30 mouse cellular contexts compared by ENCODE assay signal in genomic region chr17:72953811-72954685, GRCm38 (mm10). TPM values are rescaled to one million over a fixed set of nuclear protein-coding genes. Genes with fewer than 3 reads are reported as not detected.
A peak's percentile ranks its signal among the peaks of the same experiment; 100 is the strongest.
DNase-seq lines count a peak whose midpoint lies in the region; ATAC-seq lines count a peak whose summit lies in the region.
"Had no signal": no experiment of that assay in that cellular context is flagged by ENCODE, and none has a peak within 500 bp of the region (broad histone marks: within the 10 kb centered on the region; RNA-seq: fewer than 3 reads in every experiment).

No protein-coding gene starts in this region.

- no peak overlapping the region for H3K27ac ChIP-seq in midbrain, embryonic 11.5 days (ENCODE audit: low read depth, low read length)
- H3K27ac ChIP-seq in midbrain, embryonic 16.5 days (ENCODE audit: low read length): no peak overlapping the region
- 0 out of 2 replicates have a peak overlapping the region, but pooled peaks have one; percentile 21 for H3K27ac ChIP-seq in embryonic facial prominence, embryonic 14.5 days (replicated peaks; ENCODE audit: low read depth, low read length)
- H3K27ac ChIP-seq: embryonic facial prominence, embryonic 12.5 days; forebrain, embryonic 12.5 days; hindbrain, embryonic 12.5 days; hindbrain, postnatal 0 days; layer of hippocampus, adult 2 months; limb, embryonic 15.5 days; liver, embryonic 13.5 days; midbrain, embryonic 13.5 days had no signal

- DNase-seq in heart, adult 11 months: peak; percentile 86
- DNase-seq in heart, adult 18-20 months: no peak
- DNase-seq in midbrain, embryonic 11.5 days (ENCODE audit: low spot score, missing footprints): peak; percentile 72
- peak; percentile 60 for DNase-seq in brain, adult 2 months (ENCODE audit: low read depth, low spot score)
- no peak for DNase-seq in embryonic facial prominence, embryonic 14.5 days (ENCODE audit: low spot score)
- no peak for DNase-seq in adrenal gland, adult 2 months
- DNase-seq: adrenal gland, postnatal 36 days; cerebellum, adult 2 months; cerebellum, postnatal 14 days; forebrain, postnatal 0 days; heart, postnatal 36 days; kidney, adult 2 months; kidney, postnatal 36 days; liver, embryonic 13.5 days; lung, adult 18-20 months; lung, postnatal 4 days; thymus, postnatal 14 days had no signal

- 90% methylated on average over 6 of the region's 6 CpGs for WGBS in midbrain, embryonic 11.5 days
- 94% methylated on average over 6 of the region's 6 CpGs for WGBS in midbrain, embryonic 16.5 days
- WGBS in embryonic facial prominence, embryonic 14.5 days: 58% methylated on average over 6 of the region's 6 CpGs

- H3K4me1 ChIP-seq in midbrain, embryonic 11.5 days (ENCODE audit: control insufficient read depth, insufficient read depth, low read length): no peaks in the 10 kb centered on the region
- no peaks in the 10 kb centered on the region; the same call in 1 of the 2 replicates for H3K4me1 ChIP-seq in midbrain, embryonic 16.5 days (ENCODE audit: control insufficient read depth, insufficient read depth, low read length)
- H3K4me1 ChIP-seq in embryonic facial prominence, embryonic 14.5 days (ENCODE audit: control insufficient read depth, insufficient read depth, low read length): no peaks in the 10 kb centered on the region; the same call in 1 of the 2 replicates
- H3K4me1 ChIP-seq: limb, embryonic 15.5 days; liver, embryonic 13.5 days; midbrain, embryonic 13.5 days had no signal

- no peak overlapping the region for H3K9ac ChIP-seq in midbrain, embryonic 11.5 days (ENCODE audit: low read length)
- no peak overlapping the region for H3K9ac ChIP-seq in midbrain, embryonic 16.5 days (ENCODE audit: low read depth, low read length)
- H3K9ac ChIP-seq in embryonic facial prominence, embryonic 14.5 days (ENCODE audit: low read depth, low read length): no peak overlapping the region
- H3K9ac ChIP-seq: embryonic facial prominence, embryonic 12.5 days; forebrain, embryonic 12.5 days; forebrain, postnatal 0 days; hindbrain, embryonic 12.5 days; limb, embryonic 15.5 days; liver, embryonic 13.5 days; midbrain, embryonic 13.5 days had no signal

- no peaks in the 10 kb centered on the region for H3K27me3 ChIP-seq in midbrain, embryonic 11.5 days (ENCODE audit: control insufficient read depth, insufficient read depth, low read length)
- no peaks in the 10 kb centered on the region for H3K27me3 ChIP-seq in midbrain, embryonic 16.5 days (ENCODE audit: control insufficient read depth, insufficient read depth, low read depth, low read length)
- no peaks in the 10 kb centered on the region for H3K27me3 ChIP-seq in embryonic facial prominence, embryonic 14.5 days (replicated peaks; ENCODE audit: control insufficient read depth, insufficient read depth, low read length)
- H3K27me3 ChIP-seq: embryonic facial prominence, embryonic 12.5 days; forebrain, embryonic 12.5 days; hindbrain, embryonic 12.5 days; limb, embryonic 15.5 days; liver, embryonic 13.5 days; midbrain, embryonic 13.5 days had no signal

- no peaks in the 10 kb centered on the region for H3K36me3 ChIP-seq in midbrain, embryonic 11.5 days (ENCODE audit: control insufficient read depth, insufficient read depth, low read length)
- H3K36me3 ChIP-seq in midbrain, embryonic 16.5 days (ENCODE audit: control insufficient read depth, insufficient read depth, low read length): no peaks in the 10 kb centered on the region
- no peaks in the 10 kb centered on the region for H3K36me3 ChIP-seq in embryonic facial prominence, embryonic 14.5 days (ENCODE audit: control insufficient read depth, insufficient read depth, low read length)
- H3K36me3 ChIP-seq: embryonic facial prominence, embryonic 12.5 days; forebrain, embryonic 12.5 days; hindbrain, embryonic 12.5 days; limb, embryonic 10.5 days; limb, embryonic 15.5 days; liver, embryonic 13.5 days; midbrain, embryonic 13.5 days had no signal

- no peaks in the 10 kb centered on the region for H3K9me3 ChIP-seq in midbrain, embryonic 11.5 days (ENCODE audit: control insufficient read depth, low read length)
- H3K9me3 ChIP-seq in midbrain, embryonic 16.5 days (replicated peaks; ENCODE audit: control insufficient read depth, low read length, poor library complexity, severe bottlenecking): no peaks in the 10 kb centered on the region
- no peaks in the 10 kb centered on the region for H3K9me3 ChIP-seq in embryonic facial prominence, embryonic 14.5 days (ENCODE audit: control insufficient read depth, low read length)
- H3K9me3 ChIP-seq: embryonic facial prominence, embryonic 12.5 days; forebrain, embryonic 12.5 days; hindbrain, embryonic 12.5 days; limb, embryonic 10.5 days; limb, embryonic 15.5 days; liver, embryonic 13.5 days; megakaryocyte, embryonic 14.5 days; midbrain, embryonic 13.5 days had no signal

- ATAC-seq in midbrain, embryonic 11.5 days (ENCODE audit: low FRiP score): no peak
- no peak for ATAC-seq in midbrain, embryonic 16.5 days
- no peak for ATAC-seq in embryonic facial prominence, embryonic 14.5 days (ENCODE audit: low read depth)
- ATAC-seq: CD4-positive, CD25-positive, alpha-beta regulatory T cell, adult 4 months; forebrain, postnatal 0 days; hindbrain, postnatal 0 days; lung, postnatal 0 days; midbrain, embryonic 13.5 days had no signal

- H3K4me2 ChIP-seq in midbrain, embryonic 11.5 days: no peak overlapping the region
- no peak overlapping the region for H3K4me2 ChIP-seq in midbrain, embryonic 16.5 days (ENCODE audit: low read length)
- no peak overlapping the region for H3K4me2 ChIP-seq in embryonic facial prominence, embryonic 14.5 days (ENCODE audit: low read depth, low read length)
- H3K4me2 ChIP-seq: embryonic facial prominence, embryonic 12.5 days; forebrain, embryonic 12.5 days; heart, embryonic 11.5 days; hindbrain, embryonic 12.5 days; limb, embryonic 15.5 days; liver, embryonic 13.5 days; midbrain, embryonic 13.5 days had no signal

- H3K4me3 ChIP-seq in midbrain, embryonic 11.5 days (ENCODE audit: low read depth, low read length): no peak overlapping the region
- H3K4me3 ChIP-seq in midbrain, embryonic 16.5 days (ENCODE audit: low read depth, low read length): no peak overlapping the region
- no peak overlapping the region for H3K4me3 ChIP-seq in embryonic facial prominence, embryonic 14.5 days (ENCODE audit: low read depth, low read length)
- H3K4me3 ChIP-seq: embryonic facial prominence, embryonic 12.5 days; forebrain, embryonic 12.5 days; hindbrain, embryonic 12.5 days; layer of hippocampus, adult 2 months; limb, embryonic 10.5 days; limb, embryonic 15.5 days; liver, embryonic 13.5 days; megakaryocyte, embryonic 14.5 days; midbrain, embryonic 13.5 days had no signal

RNA-seq across cellular contexts. Expression of gene Lbh, which starts 35.9 kb away (rescaled TPM):
- 100 to 1,000 TPM; 432 to 483 TPM for total RNA-seq in heart, adult 18-20 months (2021)
- 5.1 and 5.3 TPM in 2 replicates for polyA plus RNA-seq in midbrain, embryonic 11.5 days (2014; fragmentation: Nextera tagmentation; extraction: Ambion mirVana)
- 4.0 and 5.5 TPM in 2 replicates for polyA plus RNA-seq in midbrain, embryonic 16.5 days (2015; fragmentation: Nextera tagmentation; extraction: Ambion mirVana)
- 3.2 and 3.5 TPM in 2 replicates for polyA plus RNA-seq in embryonic facial prominence, embryonic 14.5 days (2014; fragmentation: Nextera tagmentation; extraction: Ambion mirVana)
- 10 to 100 TPM; 22.0 to 53.6 TPM for total RNA-seq in adrenal gland, adult 2 months (2021)
- 25.8 and 26.3 TPM in 2 replicates for polyA plus RNA-seq in adrenal gland, adult 2 months (2012; rRNA removed)

Comparison
In these comparisons a context has a peak if more than half of its experiments do, and no peak if none do; other contexts are left out.
1. DNase-seq: peak in heart, adult 11 months (single experiment), midbrain, embryonic 11.5 days (single experiment) and brain, adult 2 months (single experiment); none in heart, adult 18-20 months (0 of 2), embryonic facial prominence, embryonic 14.5 days (single experiment) and adrenal gland, adult 2 months (single experiment).